Mouse (Mus musculus) stomach, embryonic 16.5 days (tissue): ENCODE measurements around the gene Ralgps2. TPM values are rescaled to one million over a fixed set of nuclear protein-coding genes. Genes with fewer than 3 reads are reported as not detected.

Source experiments
- ATAC-seq: fragments of 200-750 bp; cut with Nextera tagmentation; 2 replicates; pipeline ENCODE4 v1.8.0; 2017; ENCODE audit warnings: moderate number of reproducible peaks, moderate TSS enrichment; ENCODE audit not compliant: insufficient read depth, low FRiP score
- H3K27ac ChIP-seq: fragments of 300-500 bp; sonication (generic); 2 replicates; pipeline ENCODE4 v1.5.1; 2014; ENCODE audit warnings: low read length
- H3K27me3 ChIP-seq: fragments of 300-500 bp; sonication (generic); 2 replicates; pipeline ENCODE4 v1.6.1; 2014; ENCODE audit warnings: low read length, control low read depth, mixed read lengths; ENCODE audit not compliant: control insufficient read depth, insufficient read depth
- H3K36me3 ChIP-seq: fragments of 300-500 bp; sonication (generic); 2 replicates; pipeline ENCODE4 v1.6.1; 2014; ENCODE audit warnings: low read length; ENCODE audit not compliant: control insufficient read depth, insufficient read depth
- H3K4me1 ChIP-seq: fragments of 300-500 bp; sonication (generic); 2 replicates; pipeline ENCODE4 v1.6.1; 2014; ENCODE audit warnings: low read length, control low read depth, mixed read lengths; ENCODE audit not compliant: control insufficient read depth, insufficient read depth
- H3K4me2 ChIP-seq: fragments of 300-500 bp; sonication (generic); 2 replicates; pipeline ENCODE4 v1.6.1; 2014; ENCODE audit warnings: low read depth, low read length, mixed read lengths
- H3K4me3 ChIP-seq: fragments of 300-500 bp; sonication (generic); replicated peaks from 2 replicates; pipeline ENCODE4 v1.5.1; 2014; ENCODE audit warnings: mild to moderate bottlenecking, low read length
- H3K9ac ChIP-seq: fragments of 300-500 bp; sonication (generic); 2 replicates; pipeline ENCODE4 v1.6.1; 2014; ENCODE audit warnings: low read length
- H3K9me3 ChIP-seq: fragments of 300-500 bp; sonication (generic); replicated peaks from 2 replicates; pipeline ENCODE4 v1.6.1; 2016; ENCODE audit warnings: low read length, control low read depth; ENCODE audit not compliant: control insufficient read depth
- WGBS: fragments of 180-500 bp; shearing (Covaris S2); extraction: QIAGEN DNeasy Blood & Tissue Kit; methylation state at CpG from one replicate; pipeline ENCODE4 v1.1.7; 2014; 5-methylcytosine and 5-hydroxymethylcytosine counted together
- polyA plus RNA-seq: library from polyadenylated mRNA; unstranded; fragments of >200 nt; fragmentation: Nextera tagmentation; extraction: Ambion mirVana; gene quantifications from 2 replicates; pipeline ENCODE4 v1.2.1, GENCODE M21; 2015

Ralgps2 gene
- polyA plus RNA-seq, 1 experiment from 2014 or later: 54.5 TPM

DNA sequence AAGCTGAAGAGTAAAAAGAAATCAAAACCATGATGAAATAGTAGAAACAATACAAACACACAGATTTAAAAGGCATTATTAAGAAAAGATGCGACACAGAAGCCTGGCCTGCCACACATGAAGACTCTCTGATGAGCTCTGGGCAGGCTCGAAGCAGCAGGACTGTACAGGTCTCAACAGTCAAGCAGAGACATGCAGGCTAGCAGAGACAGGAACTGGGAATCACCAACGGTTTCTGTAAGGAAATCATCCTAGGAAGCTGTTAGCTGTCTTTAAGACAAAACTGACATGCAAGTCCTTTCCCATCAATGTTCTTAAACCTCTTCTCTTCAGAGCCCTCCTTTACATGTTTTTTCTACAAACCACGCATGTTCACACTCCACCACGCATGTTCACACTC is 24.5 kb downstream of the Ralgps2 start:
- no peak overlapping the region for H3K27ac ChIP-seq
- H3K4me2 ChIP-seq: no peak overlapping the region
- 65% methylated on average over 5 of the region's 5 CpGs for WGBS
- no peaks in the 10 kb centered on the region for H3K4me1 ChIP-seq
- no peak overlapping the region for H3K9ac ChIP-seq
- no peaks in the 10 kb centered on the region for H3K9me3 ChIP-seq
- H3K4me3 ChIP-seq: no peak overlapping the region
- ATAC-seq: no peak
- H3K36me3 ChIP-seq: no peaks in the 10 kb centered on the region
- no peaks in the 10 kb centered on the region for H3K27me3 ChIP-seq

GRCm38 (mm10) chr1:156913190-156913589 is 26.2 kb downstream of the Ralgps2 start:
- WGBS: 88% methylated on average over 6 of the region's 6 CpGs

DNA sequence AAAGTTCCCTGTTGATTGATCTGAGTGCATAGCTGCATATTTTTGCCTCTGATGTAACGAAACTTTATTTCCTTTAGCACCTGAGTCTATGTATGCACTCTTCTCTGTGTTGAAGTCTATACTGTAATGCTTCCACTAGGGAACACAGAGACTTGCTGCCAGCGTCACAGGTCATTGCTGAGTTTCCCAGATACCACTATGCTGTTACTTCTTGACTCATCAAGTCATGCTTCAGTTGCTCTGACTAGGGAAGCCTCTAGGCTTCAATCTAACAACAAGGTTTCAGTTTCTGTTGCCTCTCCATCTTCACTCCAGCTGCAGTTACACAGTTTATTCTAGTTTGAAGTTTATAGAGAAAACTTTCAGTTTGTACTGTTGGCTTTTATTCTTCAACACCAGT is 28.5 kb downstream of the Ralgps2 start:
- no peaks in the 10 kb centered on the region for H3K27me3 ChIP-seq
- no peak for ATAC-seq
- no peaks in the 10 kb centered on the region for H3K4me1 ChIP-seq
- H3K9me3 ChIP-seq: no peaks in the 10 kb centered on the region
- H3K27ac ChIP-seq: no peak overlapping the region
- no peak overlapping the region for H3K4me3 ChIP-seq
- H3K9ac ChIP-seq: no peak overlapping the region
- no peak overlapping the region for H3K4me2 ChIP-seq
- H3K36me3 ChIP-seq: no peaks in the 10 kb centered on the region
- WGBS: 69% methylated on average over 2 of the region's 2 CpGs

More at GRCm38 (mm10) chr1:156913190-156913589, 26.2 kb downstream of the Ralgps2 start:
- H3K27ac ChIP-seq: no peak overlapping the region
- no peak; the same call in 1 of the 2 replicates for ATAC-seq
- H3K4me2 ChIP-seq: no peak overlapping the region
- no peaks in the 10 kb centered on the region for H3K36me3 ChIP-seq
- H3K4me3 ChIP-seq: no peak overlapping the region
- no peaks in the 10 kb centered on the region for H3K4me1 ChIP-seq
- no peak overlapping the region for H3K9ac ChIP-seq
- H3K27me3 ChIP-seq: no peaks in the 10 kb centered on the region
- no peaks in the 10 kb centered on the region for H3K9me3 ChIP-seq

DNA sequence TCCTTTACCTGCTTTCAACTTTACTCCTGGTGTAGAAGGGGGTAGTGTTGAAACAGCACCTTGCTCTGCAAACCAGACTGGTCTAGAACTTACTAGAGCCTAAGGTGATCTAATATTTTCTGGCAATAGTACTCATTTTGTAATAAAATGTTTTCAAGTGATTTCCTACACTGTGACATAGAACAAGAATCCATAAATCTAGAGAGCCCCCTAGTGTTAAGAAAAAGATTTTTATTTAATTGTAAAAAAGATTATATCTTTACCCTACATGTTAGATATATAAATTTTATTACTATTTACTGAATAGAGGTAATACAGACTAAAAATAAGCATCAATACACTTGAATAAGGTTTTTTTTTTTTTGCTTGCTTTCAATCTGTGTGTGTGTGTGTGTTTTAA is 29.6 kb downstream of the Ralgps2 start:
- Histone ChIP-seq H3K27ac (no peak overlapping the region), H3K27me3 (no peaks in the 10 kb centered on the region), H3K36me3 (no peaks in the 10 kb centered on the region), H3K9ac (no peak overlapping the region), H3K4me1 (no peaks in the 10 kb centered on the region), H3K4me2 (no peak overlapping the region), H3K9me3 (no peaks in the 10 kb centered on the region), H3K4me3 (no peak overlapping the region)
- no peak for ATAC-seq

- Histone ChIP-seq H3K4me1 (no peaks in the 10 kb centered on the region), H3K36me3 (no peaks in the 10 kb centered on the region), H3K4me3 (no peak overlapping the region), H3K27me3 (no peaks in the 10 kb centered on the region), H3K27ac (no peak overlapping the region), H3K9ac (no peak overlapping the region), H3K9me3 (no peaks in the 10 kb centered on the region), H3K4me2 (no peak overlapping the region)
- 90% methylated on average over 4 of the region's 4 CpGs for WGBS
- ATAC-seq: no peak
These were observed 30.2 kb downstream of the Ralgps2 start for GRCm38 (mm10) chr1:156909265-156909664.

GRCm38 (mm10) chr1:156905660-156906059 is 33.8 kb downstream of the Ralgps2 start:
- no peak for ATAC-seq
- Histone ChIP-seq H3K36me3 (no peaks in the 10 kb centered on the region), H3K9me3 (no peaks in the 10 kb centered on the region), H3K4me1 (no peaks in the 10 kb centered on the region), H3K27me3 (no peaks in the 10 kb centered on the region), H3K9ac (no peak overlapping the region), H3K4me2 (no peak overlapping the region), H3K4me3 (no peak overlapping the region), H3K27ac (no peak overlapping the region)
- WGBS: 73% methylated on average over 2 of the region's 2 CpGs

- Histone ChIP-seq H3K4me3 (no peak overlapping the region), H3K27me3 (no peaks in the 10 kb centered on the region), H3K27ac (no peak overlapping the region), H3K9ac (no peak overlapping the region), H3K4me1 (no peaks in the 10 kb centered on the region), H3K36me3 (no peaks in the 10 kb centered on the region), H3K9me3 (no peaks in the 10 kb centered on the region), H3K4me2 (no peak overlapping the region)
- ATAC-seq: no peak
- 93% methylated on average over 3 of the region's 3 CpGs for WGBS
These were observed 35.5 kb downstream of the Ralgps2 start for GRCm38 (mm10) chr1:156903899-156904298.

- WGBS: 83% methylated on average over 6 of the region's 6 CpGs
- ATAC-seq: no peak
These were observed 37.7 kb downstream of the Ralgps2 start for GRCm38 (mm10) chr1:156901689-156902088.

DNA sequence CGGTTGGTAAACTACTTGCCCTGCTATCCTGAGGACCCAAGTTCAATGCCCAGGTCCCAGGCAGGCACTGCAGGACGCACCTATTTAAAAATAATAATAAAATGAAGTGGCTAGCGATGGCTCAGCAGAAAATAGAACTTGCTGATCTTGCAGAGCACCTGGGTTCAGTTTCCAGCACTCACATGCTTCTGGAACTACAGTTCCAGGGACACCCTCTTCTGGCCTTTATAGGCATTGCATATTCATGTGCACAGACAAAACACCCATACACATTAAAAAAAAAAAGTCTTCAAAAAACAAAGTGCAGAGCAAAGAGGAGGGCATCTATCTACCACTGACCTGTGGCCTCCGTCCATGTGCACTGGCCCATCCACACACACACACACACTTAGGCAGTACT is 47.9 kb downstream of the Ralgps2 start:
- Histone ChIP-seq H3K27ac (no peak overlapping the region), H3K27me3 (no peaks in the 10 kb centered on the region), H3K9ac (no peak overlapping the region), H3K36me3 (no peaks in the 10 kb centered on the region; the same call in 1 of the 2 replicates), H3K9me3 (no peaks in the 10 kb centered on the region), H3K4me3 (no peak overlapping the region), H3K4me1 (no peaks in the 10 kb centered on the region), H3K4me2 (no peak overlapping the region)
- no peak for ATAC-seq
- WGBS: 94% methylated on average over 4 of the region's 4 CpGs

More at GRCm38 (mm10) chr1:156901689-156902088, 37.7 kb downstream of the Ralgps2 start:
- Histone ChIP-seq H3K9ac (no peak overlapping the region), H3K36me3 (no peaks in the 10 kb centered on the region), H3K4me1 (no peaks in the 10 kb centered on the region), H3K4me2 (no peak overlapping the region), H3K9me3 (no peaks in the 10 kb centered on the region), H3K4me3 (no peak overlapping the region), H3K27me3 (no peaks in the 10 kb centered on the region), H3K27ac (no peak overlapping the region)

DNA sequence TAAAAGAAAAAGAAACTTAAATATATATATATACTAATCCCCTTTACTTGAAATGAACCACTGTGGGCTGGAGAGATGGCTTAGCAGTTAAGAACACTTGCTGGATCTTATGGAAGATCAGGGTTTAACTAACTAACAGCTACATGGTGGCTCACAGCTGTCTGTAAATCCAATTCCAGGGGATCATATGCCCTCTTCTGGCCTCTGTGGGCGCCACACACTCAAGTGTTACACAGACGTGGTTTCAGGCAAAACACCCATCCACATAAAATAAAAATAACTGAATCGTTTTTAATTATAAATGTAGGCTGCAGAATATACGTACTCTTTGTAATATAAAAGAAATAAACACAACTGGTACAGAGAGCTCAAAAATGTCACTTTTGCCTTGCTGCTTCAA is 50.6 kb downstream of the Ralgps2 start:
- Histone ChIP-seq H3K36me3 (no peaks in the 10 kb centered on the region; the same call in 1 of the 2 replicates), H3K4me2 (no peak overlapping the region), H3K9ac (no peak overlapping the region), H3K4me3 (no peak overlapping the region), H3K27ac (no peak overlapping the region), H3K9me3 (no peaks in the 10 kb centered on the region), H3K27me3 (no peaks in the 10 kb centered on the region), H3K4me1 (no peaks in the 10 kb centered on the region)
- no peak for ATAC-seq
- WGBS: 89% methylated on average over 4 of the region's 4 CpGs
